ENCODE assay signal across 16 mouse cellular contexts in the genomic region with DNA sequence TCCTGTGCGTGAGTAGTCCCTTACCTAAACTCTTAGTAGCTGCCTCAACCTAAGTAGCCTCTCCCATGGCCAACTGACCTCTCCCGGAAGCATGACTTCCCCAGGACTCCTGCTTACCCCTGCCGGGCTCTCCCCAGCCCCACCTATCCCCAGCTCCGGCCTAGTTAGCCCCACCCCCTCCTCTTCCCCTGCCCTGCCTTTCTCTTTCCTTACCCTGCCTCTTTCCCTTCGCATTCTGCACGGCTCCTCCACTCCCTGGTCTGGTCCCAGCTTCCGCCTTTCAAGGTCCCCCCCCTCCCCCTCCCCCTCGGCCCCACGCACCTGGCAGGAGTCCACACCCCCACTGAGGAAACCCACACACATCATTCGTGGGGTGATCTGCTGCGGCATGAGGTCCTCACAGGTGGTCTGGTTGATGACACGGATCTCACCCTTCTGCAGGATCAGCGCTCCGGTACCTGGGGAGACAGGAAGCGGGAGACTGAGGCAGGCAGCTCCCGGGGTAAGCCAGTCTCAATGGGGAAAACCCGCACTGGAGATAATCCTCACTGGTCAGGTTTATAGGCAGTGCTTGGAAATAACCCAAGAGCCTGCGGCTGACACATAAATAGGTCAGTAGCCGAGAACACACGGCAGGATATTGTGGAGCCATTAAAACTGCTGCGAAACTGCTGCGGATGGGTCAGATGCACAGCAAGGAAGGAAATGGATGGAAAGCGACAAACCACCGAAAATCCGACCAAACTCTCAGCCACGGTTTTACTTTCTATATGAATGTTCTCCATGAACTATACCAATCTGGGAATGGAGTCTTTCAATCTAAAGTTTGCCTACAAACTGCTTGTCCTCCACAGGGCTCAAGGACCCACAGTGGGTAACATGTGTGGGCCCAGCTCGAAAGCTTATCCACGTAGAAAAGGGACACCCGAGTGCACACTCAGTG. TPM values are rescaled to one million over a fixed set of nuclear protein-coding genes. Genes with fewer than 3 reads are reported as not detected.
A peak's percentile ranks its signal among the peaks of the same experiment; 100 is the strongest.
DNase-seq lines count a peak whose midpoint lies in the region; ATAC-seq and TF ChIP-seq lines count a peak whose summit lies in the region.
"Had no signal": no experiment of that assay in that cellular context is flagged by ENCODE, and none has a peak within 500 bp of the region (broad histone marks: within the 10 kb centered on the region; RNA-seq: fewer than 3 reads in every experiment).

No protein-coding gene starts in this region.

- peak overlapping the region; percentile 18; the same call in 1 of the 2 replicates for H3K4me2 ChIP-seq in heart, embryonic 13.5 days
- H3K4me2 ChIP-seq: hindbrain, embryonic 13.5 days had no signal

- no peak for TF ChIP-seq EP300 in heart, adult 2 months (IDR thresholded peaks at IDR 0.05; ENCODE audit: insufficient read depth, low read depth, low read length)

- H3K27ac ChIP-seq in heart, embryonic 13.5 days (replicated peaks) = no peak overlapping the region
- H3K27ac ChIP-seq in heart, adult 2 months = no peak overlapping the region
- H3K27ac ChIP-seq in cerebellum, adult 2 months (ENCODE audit: insufficient read depth, low read length) = no peak overlapping the region
- H3K27ac ChIP-seq: hindbrain, embryonic 13.5 days had no signal

- no peaks in the 10 kb centered on the region for H3K36me3 ChIP-seq in heart, embryonic 13.5 days
- no peaks in the 10 kb centered on the region for H3K36me3 ChIP-seq in heart, adult 2 months (ENCODE audit: control insufficient read depth, insufficient read depth, low read length)
- H3K36me3 ChIP-seq: hindbrain, embryonic 13.5 days had no signal

- H3K4me1 ChIP-seq in heart, embryonic 13.5 days = no peaks in the 10 kb centered on the region
- no peaks in the 10 kb centered on the region for H3K4me1 ChIP-seq in heart, adult 2 months (ENCODE audit: control insufficient read depth, insufficient read depth, low read length)
- peaks cover 10% of the 10 kb centered on the region for H3K4me1 ChIP-seq in cerebellum, adult 2 months (ENCODE audit: control insufficient read depth, insufficient read depth, low read length)

- WGBS in heart, embryonic 13.5 days = 64% methylated on average over 28 of the region's 29 CpGs
- 65% methylated on average over 29 of the region's 29 CpGs for WGBS in heart, adult 2 months
- WGBS in cerebellum, adult 2 months = 34% methylated on average over 29 of the region's 29 CpGs

- DNase-seq in heart, adult 2 months = no peak
- peak; percentile 15 to 54 for DNase-seq in urinary bladder, postnatal 4 days (ENCODE audit: low spot score in 2 of 2)
- no peak for DNase-seq in urinary bladder, postnatal 14 days (ENCODE audit: low spot score)
- peak; percentile 48 to 66 for DNase-seq in cerebellum, adult 2 months
- DNase-seq in natural killer cell, adult 2 months (ENCODE audit: low spot score in 2 of 2) = no peak
- no peak for DNase-seq in T-cell, adult 2 months (ENCODE audit: low spot score)
- DNase-seq: adrenal gland, postnatal 10 days; heart, adult 18-20 months; kidney, adult 11 months; kidney, postnatal 36 days; layer of hippocampus, postnatal 36 days; liver, postnatal 0 days; midbrain, embryonic 14.5 days had no signal

- TF ChIP-seq CTCF in heart, adult 2 months (IDR thresholded peaks at IDR 0.05) = no peak
- TF ChIP-seq CTCF in cerebellum, adult 2 months (IDR thresholded peaks at IDR 0.05; ENCODE audit: borderline replicate concordance, insufficient read depth, low read depth, low read length) = no peak

- no peak overlapping the region for H3K4me3 ChIP-seq in heart, embryonic 13.5 days
- H3K4me3 ChIP-seq in heart, adult 2 months = no peak overlapping the region
- peak overlapping the region; percentile 75 for H3K4me3 ChIP-seq in cerebellum, adult 2 months (replicated peaks; ENCODE audit: insufficient read depth, low read depth, low read length)
- H3K4me3 ChIP-seq: hindbrain, embryonic 13.5 days had no signal

- TF ChIP-seq POLR2A in heart, adult 2 months (IDR thresholded peaks at IDR 0.05; ENCODE audit: insufficient read depth, low read depth, low read length) = no peak
- TF ChIP-seq POLR2A in cerebellum, adult 2 months (IDR thresholded peaks at IDR 0.05; ENCODE audit: borderline replicate concordance, insufficient read depth, low read length) = no peak

- ATAC-seq in heart, embryonic 13.5 days (ENCODE audit: extremely low read depth, insufficient number of reproducible peaks, low FRiP score, low TSS enrichment) = no peak
- ATAC-seq: CD4-positive, CD25-positive, alpha-beta regulatory T cell, adult 4 months; liver, postnatal 0 days had no signal

- no peaks in the 10 kb centered on the region for H3K79me2 ChIP-seq in heart, adult 2 months (replicated peaks; ENCODE audit: control insufficient read depth, insufficient read depth, low read length)

- no peak overlapping the region for H3K9ac ChIP-seq in heart, embryonic 13.5 days
- no peak overlapping the region for H3K9ac ChIP-seq in heart, adult 2 months (ENCODE audit: low read depth, low read length)
- H3K9ac ChIP-seq: hindbrain, embryonic 13.5 days; liver, postnatal 0 days had no signal

- intact Hi-C loops in heart, adult 2 months (cut with DNase I) = no loop called here

- H3K9me3 ChIP-seq in heart, embryonic 13.5 days = no peaks in the 10 kb centered on the region
- H3K9me3 ChIP-seq: hindbrain, embryonic 13.5 days had no signal

- peaks cover 39% of the 10 kb centered on the region for H3K27me3 ChIP-seq in heart, embryonic 13.5 days (replicated peaks)
- no peaks in the 10 kb centered on the region for H3K27me3 ChIP-seq in heart, adult 2 months (ENCODE audit: control insufficient read depth, insufficient read depth, low read length)
- H3K27me3 ChIP-seq in cerebellum, adult 2 months (ENCODE audit: control insufficient read depth, insufficient read depth, low read length) = no peaks in the 10 kb centered on the region

RNA-seq across cellular contexts. Expression of a gene that starts 41.3 kb away (rescaled TPM):
- polyA plus RNA-seq in heart, embryonic 13.5 days (2015; fragmentation: Nextera tagmentation; extraction: Ambion mirVana) = 2.5 and 2.9 TPM in 2 replicates
- total RNA-seq in heart, adult 2 months (2021) = under 1 TPM; 0.25 to 0.55 TPM
- polyA plus RNA-seq in heart, adult 2 months (2012; rRNA removed) = 0.18 and 1.2 TPM in 2 replicates
- polyA plus RNA-seq in cerebellum, adult 2 months (2012; rRNA removed) = 1.2 and 1.4 TPM in 2 replicates

RNA-seq across cellular contexts. Expression of a gene that starts 59.9 kb away (rescaled TPM):
- polyA plus RNA-seq in heart, embryonic 13.5 days (2015; fragmentation: Nextera tagmentation; extraction: Ambion mirVana) = 5.3 and 6.7 TPM in 2 replicates
- 10 to 100 TPM; 30.5 to 30.6 TPM for total RNA-seq in heart, adult 2 months (2021)
- polyA plus RNA-seq in heart, adult 2 months (2012; rRNA removed) = 4.8 and 9.1 TPM in 2 replicates
- 7.8 and 8.6 TPM in 2 replicates for polyA plus RNA-seq in cerebellum, adult 2 months (2012; rRNA removed)

Comparison
In these comparisons a context has a peak if more than half of its experiments do, and no peak if none do; other contexts are left out.
1. DNase-seq: peak in urinary bladder, postnatal 4 days (2 of 2) and cerebellum, adult 2 months (2 of 2); none in heart, adult 2 months (0 of 2), urinary bladder, postnatal 14 days (single experiment), natural killer cell, adult 2 months (0 of 2) and T-cell, adult 2 months (single experiment).